Mouse (Mus musculus): ENCODE measurements around the gene Hist1h4h. TPM values are rescaled to one million over a fixed set of nuclear protein-coding genes. Genes with fewer than 3 reads are reported as not detected.
A peak's percentile ranks its signal among the peaks of the same experiment; 100 is the strongest.

Hist1h4h gene
- polyA plus RNA-seq, 1 experiment from 2014 or later, result 4.4 TPM

GRCm38 (mm10) chr13:23576351-23576881 is 45.6 kb downstream of the Hist1h4h start:
- peak overlapping the region; percentile 90 for H3K9ac ChIP-seq
- no peak for ATAC-seq
- 7% methylated on average over 7 of the region's 7 CpGs for WGBS (ENCODE audit: insufficient replicate concordance)
- peaks cover 52% of the 10 kb centered on the region for H3K4me1 ChIP-seq
- peak overlapping the region; percentile 79 for H3K4me2 ChIP-seq
- H3K9me3 ChIP-seq (replicated peaks), result no peaks in the 10 kb centered on the region
- peak overlapping the region; percentile 63 for H3K4me3 ChIP-seq
- no peaks in the 10 kb centered on the region for H3K36me3 ChIP-seq
- H3K27me3 ChIP-seq (replicated peaks), result no peaks in the 10 kb centered on the region
- H3K27ac ChIP-seq, result peak overlapping the region; percentile 96

- whole genome bisulfite sequencing (ENCODE audit: insufficient replicate concordance), result 41% methylated on average over 6 of the region's 6 CpGs
Observed at GRCm38 (mm10) chr13:23576906-23577639, 46.2 kb downstream of the Hist1h4h start.

GRCm38 (mm10) chr13:23577835-23578234 is 47.0 kb downstream of the Hist1h4h start:
- H3K4me2 ChIP-seq, result peak overlapping the region; percentile 79
- peak overlapping the region; percentile 84 for H3K27ac ChIP-seq
- H3K9me3 ChIP-seq (replicated peaks), result no peaks in the 10 kb centered on the region
- H3K36me3 ChIP-seq, result no peaks in the 10 kb centered on the region
- peaks cover 59% of the 10 kb centered on the region for H3K4me1 ChIP-seq
- WGBS (ENCODE audit: insufficient replicate concordance), result 86% methylated on average over 1 of the region's 1 CpGs
- H3K9ac ChIP-seq, result peak overlapping the region; percentile 59; the same call in 1 of the 2 replicates
- ATAC-seq, result no peak
- H3K27me3 ChIP-seq (replicated peaks), result no peaks in the 10 kb centered on the region
- H3K4me3 ChIP-seq, result no peak overlapping the region

More at GRCm38 (mm10) chr13:23576906-23577639, 46.2 kb downstream of the Hist1h4h start:
- Histone ChIP-seq H3K4me3 (peak overlapping the region; percentile 63), H3K9me3 (replicated peaks) (no peaks in the 10 kb centered on the region), H3K36me3 (no peaks in the 10 kb centered on the region), H3K4me2 (peak overlapping the region; percentile 79), H3K9ac (peak overlapping the region; percentile 90), H3K27me3 (replicated peaks) (no peaks in the 10 kb centered on the region), H3K27ac (peak overlapping the region; percentile 96), H3K4me1 (peaks cover 56% of the 10 kb centered on the region)
- no peak for ATAC-seq

Small RNA genes lying within 50 kb of the gene (microRNA-seq; reads per million reads assigned to microRNA genes)
- gene Gm44297 (2.8 reads per million), gene Gm44359 (not detected), gene Gm44394 (not detected), gene n-TStga1 (4.9 reads per million, percentile 8 among the genes with 10 or more reads in this experiment)

Other genes with a start within 250 kb of the Hist1h4h start
- 19.5 and 21.6 TPM in 2 replicates for gene Zfp322a, start 161.8 kb upstream of the Hist1h4h start, polyA plus RNA-seq (2016; fragmentation: Nextera tagmentation; extraction: Ambion mirVana)
- 8.8 and 9.6 TPM in 2 replicates for gene Abt1, start 107.2 kb upstream of the Hist1h4h start, polyA plus RNA-seq (2016; fragmentation: Nextera tagmentation; extraction: Ambion mirVana)
- gene Btn1a1, start 65.1 kb upstream of the Hist1h4h start, polyA plus RNA-seq (2016; fragmentation: Nextera tagmentation; extraction: Ambion mirVana), result 1.9 and 2.5 TPM in 2 replicates
- gene Btn2a2, start 42.2 kb upstream of the Hist1h4h start, polyA plus RNA-seq (2016; fragmentation: Nextera tagmentation; extraction: Ambion mirVana), result 0.07 TPM in 1 of 2 replicates, not detected in the other
- gene Hist1h2af, start 2.9 kb downstream of the Hist1h4h start, polyA plus RNA-seq (2016; fragmentation: Nextera tagmentation; extraction: Ambion mirVana), result 7.8 and 13.9 TPM in 2 replicates
- 12.9 and 16.3 TPM in 2 replicates for gene Hist1h3g, start 4.4 kb downstream of the Hist1h4h start, polyA plus RNA-seq (2016; fragmentation: Nextera tagmentation; extraction: Ambion mirVana)
- 1.4 and 1.5 TPM in 2 replicates for gene Hist1h2bh, start 12.3 kb downstream of the Hist1h4h start, polyA plus RNA-seq (2016; fragmentation: Nextera tagmentation; extraction: Ambion mirVana)
- 1.3 and 1.6 TPM in 2 replicates for gene Hist1h3f, start 13.0 kb downstream of the Hist1h4h start, polyA plus RNA-seq (2016; fragmentation: Nextera tagmentation; extraction: Ambion mirVana)
- gene Hist1h4f, start 20.6 kb downstream of the Hist1h4h start, polyA plus RNA-seq (2016; fragmentation: Nextera tagmentation; extraction: Ambion mirVana), result 1.1 and 1.6 TPM in 2 replicates
- gene Hist1h1d, start 22.2 kb downstream of the Hist1h4h start, polyA plus RNA-seq (2016; fragmentation: Nextera tagmentation; extraction: Ambion mirVana), result 0.89 and 0.93 TPM in 2 replicates
- gene Hist1h3e, start 31.3 kb downstream of the Hist1h4h start, polyA plus RNA-seq (2016; fragmentation: Nextera tagmentation; extraction: Ambion mirVana), result 4.9 and 6.2 TPM in 2 replicates
- 106 and 109 TPM in 2 replicates for gene Hist1h2ae, start 40.2 kb downstream of the Hist1h4h start, polyA plus RNA-seq (2016; fragmentation: Nextera tagmentation; extraction: Ambion mirVana)
- 10.7 and 14.4 TPM in 2 replicates for gene Hist1h2bg, start 40.3 kb downstream of the Hist1h4h start, polyA plus RNA-seq (2016; fragmentation: Nextera tagmentation; extraction: Ambion mirVana)
- 7.1 and 9.9 TPM in 2 replicates for gene Hist1h2bf, start 43.1 kb downstream of the Hist1h4h start, polyA plus RNA-seq (2016; fragmentation: Nextera tagmentation; extraction: Ambion mirVana)
- gene Hist1h2ad, start 43.3 kb downstream of the Hist1h4h start, polyA plus RNA-seq (2016; fragmentation: Nextera tagmentation; extraction: Ambion mirVana), result 1.2 and 3.1 TPM in 2 replicates
- gene Hist1h3d, start 44.7 kb downstream of the Hist1h4h start, polyA plus RNA-seq (2016; fragmentation: Nextera tagmentation; extraction: Ambion mirVana), result 5.3 and 6.2 TPM in 2 replicates
- gene Hist1h4d, start 50.5 kb downstream of the Hist1h4h start, polyA plus RNA-seq (2016; fragmentation: Nextera tagmentation; extraction: Ambion mirVana), result 128 and 134 TPM in 2 replicates
- gene Hist1h2be, start 90.1 kb downstream of the Hist1h4h start, polyA plus RNA-seq (2016; fragmentation: Nextera tagmentation; extraction: Ambion mirVana), result 2.1 and 2.2 TPM in 2 replicates
- 26.5 and 27.9 TPM in 2 replicates for gene Hist1h1e, start 91.5 kb downstream of the Hist1h4h start, polyA plus RNA-seq (2016; fragmentation: Nextera tagmentation; extraction: Ambion mirVana)
- gene Hist1h2ac, start 152.9 kb downstream of the Hist1h4h start, polyA plus RNA-seq (2016; fragmentation: Nextera tagmentation; extraction: Ambion mirVana), result 0.91 and 1.3 TPM in 2 replicates
- gene Hist1h2bc, start 153.1 kb downstream of the Hist1h4h start, polyA plus RNA-seq (2016; fragmentation: Nextera tagmentation; extraction: Ambion mirVana), result 75.3 and 75.6 TPM in 2 replicates
- gene Hist1h1t, start 164.8 kb downstream of the Hist1h4h start, polyA plus RNA-seq (2016; fragmentation: Nextera tagmentation; extraction: Ambion mirVana), result not detected in 2 replicates
- gene Hist1h4c, start 167.4 kb downstream of the Hist1h4h start, polyA plus RNA-seq (2016; fragmentation: Nextera tagmentation; extraction: Ambion mirVana), result 8.6 and 11.6 TPM in 2 replicates
- gene Hfe, start 179.8 kb downstream of the Hist1h4h start, polyA plus RNA-seq (2016; fragmentation: Nextera tagmentation; extraction: Ambion mirVana), result 4.9 and 5.7 TPM in 2 replicates
- gene Hist1h1c, start 207.8 kb downstream of the Hist1h4h start, polyA plus RNA-seq (2016; fragmentation: Nextera tagmentation; extraction: Ambion mirVana), result 56.9 and 57.2 TPM in 2 replicates
- 4.8 and 6.7 TPM in 2 replicates for gene Hist1h3c, start 214.6 kb downstream of the Hist1h4h start, polyA plus RNA-seq (2016; fragmentation: Nextera tagmentation; extraction: Ambion mirVana)
- 4.6 and 5.5 TPM in 2 replicates for gene Hist1h2bb, start 215.7 kb downstream of the Hist1h4h start, polyA plus RNA-seq (2016; fragmentation: Nextera tagmentation; extraction: Ambion mirVana)
- 70.3 TPM in 2 replicates for gene Hist1h2ab, start 220.1 kb downstream of the Hist1h4h start, polyA plus RNA-seq (2016; fragmentation: Nextera tagmentation; extraction: Ambion mirVana)
- gene Hist1h3b, start 221.2 kb downstream of the Hist1h4h start, polyA plus RNA-seq (2016; fragmentation: Nextera tagmentation; extraction: Ambion mirVana), result 15.2 and 16.6 TPM in 2 replicates
- gene Hist1h4b, start 226.0 kb downstream of the Hist1h4h start, polyA plus RNA-seq (2016; fragmentation: Nextera tagmentation; extraction: Ambion mirVana), result 4.5 and 5.7 TPM in 2 replicates
- 0.44 and 0.93 TPM in 2 replicates for gene Hist1h4a, start 230.2 kb downstream of the Hist1h4h start, polyA plus RNA-seq (2016; fragmentation: Nextera tagmentation; extraction: Ambion mirVana)
- 5.5 and 6.8 TPM in 2 replicates for gene Hist1h3a, start 231.3 kb downstream of the Hist1h4h start, polyA plus RNA-seq (2016; fragmentation: Nextera tagmentation; extraction: Ambion mirVana)
- gene Hist1h1a, start 232.6 kb downstream of the Hist1h4h start, polyA plus RNA-seq (2016; fragmentation: Nextera tagmentation; extraction: Ambion mirVana), result 4.9 and 5.8 TPM in 2 replicates
- gene Trim38, start 238.9 kb downstream of the Hist1h4h start, polyA plus RNA-seq (2016; fragmentation: Nextera tagmentation; extraction: Ambion mirVana), result not detected in 2 replicates